ENCODE assay signal across 9 mouse cellular contexts in the genomic region with DNA sequence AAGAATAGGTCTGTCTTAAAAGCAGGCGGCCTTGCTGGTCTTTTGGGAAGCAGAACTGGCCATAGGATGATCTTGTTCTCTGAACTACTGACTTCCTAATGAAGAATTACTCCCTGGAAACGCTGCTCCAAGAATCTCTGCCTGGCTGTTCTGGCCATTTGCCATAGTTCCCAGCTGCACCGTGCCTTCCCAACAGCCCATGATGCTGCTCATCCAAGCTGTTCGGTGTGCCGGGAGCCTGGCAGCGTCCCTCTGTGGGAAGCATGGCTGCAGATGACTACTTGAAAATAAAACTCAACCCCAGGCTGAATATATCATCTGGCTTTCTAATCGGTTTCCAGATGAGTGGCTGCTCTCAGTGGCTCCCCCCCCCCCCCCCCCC.
DNase-seq lines count a peak whose midpoint lies in the region; ATAC-seq and TF ChIP-seq lines count a peak whose summit lies in the region.
"Had no signal": no experiment of that assay in that cellular context is flagged by ENCODE, and none has a peak within 500 bp of the region (broad histone marks: within the 10 kb centered on the region; RNA-seq: fewer than 3 reads in every experiment).

No protein-coding gene starts in this region.

- no peak for DNase-seq in hindbrain, embryonic 11.5 days (ENCODE audit: low spot score)
- peak; percentile 70 for DNase-seq in cerebellum, adult 8-10 months
- DNase-seq in gastrocnemius, postnatal 25 days: peak; percentile 67
- DNase-seq in layer of hippocampus, postnatal 14 days (ENCODE audit: low spot score in 2 of 2): peak; percentile 85 to 88
- DNase-seq in embryo, embryonic 9.5 days (ENCODE audit: extremely low spot score): no peak
- no peak for DNase-seq in liver, postnatal 0 days

- H3K4me1 ChIP-seq in hindbrain, embryonic 12.5 days: peaks cover 30% of the 10 kb centered on the region
- H3K4me1 ChIP-seq in hindbrain, embryonic 11.5 days (replicated peaks; ENCODE audit: control insufficient read depth, insufficient read depth, low read length): no peaks in the 10 kb centered on the region
- peaks cover 28% of the 10 kb centered on the region for H3K4me1 ChIP-seq in midbrain, embryonic 15.5 days
- no peaks in the 10 kb centered on the region for H3K4me1 ChIP-seq in liver, postnatal 0 days (ENCODE audit: insufficient read depth)

- no peak overlapping the region for H3K4me2 ChIP-seq in hindbrain, embryonic 12.5 days (replicated peaks)
- no peak overlapping the region for H3K4me2 ChIP-seq in hindbrain, embryonic 11.5 days (replicated peaks; ENCODE audit: low read depth, low read length)
- H3K4me2 ChIP-seq in midbrain, embryonic 15.5 days: no peak overlapping the region
- H3K4me2 ChIP-seq in liver, postnatal 0 days (ENCODE audit: low read depth, low read length): no peak overlapping the region

- no peaks in the 10 kb centered on the region for H3K27me3 ChIP-seq in hindbrain, embryonic 12.5 days
- H3K27me3 ChIP-seq in hindbrain, embryonic 11.5 days (ENCODE audit: control insufficient read depth, insufficient read depth, low read length): no peaks in the 10 kb centered on the region
- no peaks in the 10 kb centered on the region for H3K27me3 ChIP-seq in midbrain, embryonic 15.5 days (replicated peaks)
- no peaks in the 10 kb centered on the region for H3K27me3 ChIP-seq in liver, postnatal 0 days (ENCODE audit: insufficient read depth, low read length)

- H3K27ac ChIP-seq in hindbrain, embryonic 12.5 days: peak overlapping the region; percentile 71
- H3K27ac ChIP-seq in hindbrain, embryonic 11.5 days (ENCODE audit: low read depth, low read length): no peak overlapping the region
- peak overlapping the region; percentile 48 for H3K27ac ChIP-seq in midbrain, embryonic 15.5 days
- no peak overlapping the region for H3K27ac ChIP-seq in liver, postnatal 0 days (ENCODE audit: low read depth)
- H3K27ac ChIP-seq: macrophage had no signal

- H3K9ac ChIP-seq in hindbrain, embryonic 12.5 days: no peak overlapping the region
- no peak overlapping the region for H3K9ac ChIP-seq in hindbrain, embryonic 11.5 days (ENCODE audit: low read depth, low read length)
- H3K9ac ChIP-seq in midbrain, embryonic 15.5 days: no peak overlapping the region
- no peak overlapping the region for H3K9ac ChIP-seq in liver, postnatal 0 days (replicated peaks)

- TF ChIP-seq CTCF in liver, postnatal 0 days (IDR thresholded peaks at IDR 0.05; ENCODE audit: low read depth): no peak

- no peaks in the 10 kb centered on the region for H3K9me3 ChIP-seq in hindbrain, embryonic 12.5 days (replicated peaks)
- H3K9me3 ChIP-seq in hindbrain, embryonic 11.5 days (ENCODE audit: control insufficient read depth, low read length): no peaks in the 10 kb centered on the region
- H3K9me3 ChIP-seq in midbrain, embryonic 15.5 days: no peaks in the 10 kb centered on the region
- H3K9me3 ChIP-seq in liver, postnatal 0 days (ENCODE audit: low read length): no peaks in the 10 kb centered on the region

- 41% methylated on average over 7 of the region's 7 CpGs for WGBS in hindbrain, embryonic 12.5 days
- WGBS in hindbrain, embryonic 11.5 days: 67% methylated on average over 7 of the region's 7 CpGs
- 37% methylated on average over 7 of the region's 7 CpGs for WGBS in midbrain, embryonic 15.5 days
- 78% methylated on average over 7 of the region's 7 CpGs for WGBS in liver, postnatal 0 days (ENCODE audit: insufficient replicate concordance)

- peak; percentile 72 for ATAC-seq in hindbrain, embryonic 12.5 days (ENCODE audit: low FRiP score)
- no peak for ATAC-seq in hindbrain, embryonic 11.5 days (ENCODE audit: low FRiP score)
- peak; percentile 82 for ATAC-seq in midbrain, embryonic 15.5 days (replicated peaks)
- ATAC-seq in liver, postnatal 0 days: no peak

- no peaks in the 10 kb centered on the region for H3K36me3 ChIP-seq in hindbrain, embryonic 12.5 days
- H3K36me3 ChIP-seq in hindbrain, embryonic 11.5 days (ENCODE audit: control insufficient read depth, insufficient read depth, low read length): no peaks in the 10 kb centered on the region
- no peaks in the 10 kb centered on the region for H3K36me3 ChIP-seq in midbrain, embryonic 15.5 days (replicated peaks)
- H3K36me3 ChIP-seq in liver, postnatal 0 days (replicated peaks; ENCODE audit: insufficient read depth, low read length): no peaks in the 10 kb centered on the region

- TF ChIP-seq EP300 in liver, postnatal 0 days (IDR thresholded peaks at IDR 0.05; ENCODE audit: low read depth): no peak

- no peak overlapping the region for H3K4me3 ChIP-seq in hindbrain, embryonic 12.5 days
- H3K4me3 ChIP-seq in hindbrain, embryonic 11.5 days (ENCODE audit: low read depth, low read length): no peak overlapping the region
- no peak overlapping the region for H3K4me3 ChIP-seq in midbrain, embryonic 15.5 days
- H3K4me3 ChIP-seq in liver, postnatal 0 days (ENCODE audit: low read depth, low read length): no peak overlapping the region

Comparison
In these comparisons a context has a peak if more than half of its experiments do, and no peak if none do; other contexts are left out.
1. ATAC-seq: peak in hindbrain, embryonic 12.5 days (single experiment) and midbrain, embryonic 15.5 days (single experiment); none in hindbrain, embryonic 11.5 days (single experiment) and liver, postnatal 0 days (single experiment).
2. H3K27ac ChIP-seq: peak in hindbrain, embryonic 12.5 days (single experiment) and midbrain, embryonic 15.5 days (single experiment); none in hindbrain, embryonic 11.5 days (single experiment) and liver, postnatal 0 days (single experiment).
3. DNase-seq: peak in cerebellum, adult 8-10 months (single experiment), gastrocnemius, postnatal 25 days (single experiment) and layer of hippocampus, postnatal 14 days (2 of 2); none in hindbrain, embryonic 11.5 days (single experiment), embryo, embryonic 9.5 days (single experiment) and liver, postnatal 0 days (single experiment).